Mouse (Mus musculus) layer of hippocampus, postnatal 10 days (tissue): Measurements from ENCODE around the gene Ube2o. TPM values are rescaled to one million over a fixed set of nuclear protein-coding genes. Genes with fewer than 3 reads are reported as not detected.

Experiments
- DNase-seq, 2 experiments: peaks; one replicate each; pipeline ENCODE4 v3.0.0; 2021; ENCODE audit warnings: low spot score in 2 of 2
- total RNA-seq, 2 experiments: library from RNA; stranded (reverse); gene quantifications; 2 replicates each; pipeline ENCODE4 v1.2.3; 2021

Gene Ube2o
- total RNA-seq, 2 experiments from 2014 or later: 115 to 118 TPM

DNA sequence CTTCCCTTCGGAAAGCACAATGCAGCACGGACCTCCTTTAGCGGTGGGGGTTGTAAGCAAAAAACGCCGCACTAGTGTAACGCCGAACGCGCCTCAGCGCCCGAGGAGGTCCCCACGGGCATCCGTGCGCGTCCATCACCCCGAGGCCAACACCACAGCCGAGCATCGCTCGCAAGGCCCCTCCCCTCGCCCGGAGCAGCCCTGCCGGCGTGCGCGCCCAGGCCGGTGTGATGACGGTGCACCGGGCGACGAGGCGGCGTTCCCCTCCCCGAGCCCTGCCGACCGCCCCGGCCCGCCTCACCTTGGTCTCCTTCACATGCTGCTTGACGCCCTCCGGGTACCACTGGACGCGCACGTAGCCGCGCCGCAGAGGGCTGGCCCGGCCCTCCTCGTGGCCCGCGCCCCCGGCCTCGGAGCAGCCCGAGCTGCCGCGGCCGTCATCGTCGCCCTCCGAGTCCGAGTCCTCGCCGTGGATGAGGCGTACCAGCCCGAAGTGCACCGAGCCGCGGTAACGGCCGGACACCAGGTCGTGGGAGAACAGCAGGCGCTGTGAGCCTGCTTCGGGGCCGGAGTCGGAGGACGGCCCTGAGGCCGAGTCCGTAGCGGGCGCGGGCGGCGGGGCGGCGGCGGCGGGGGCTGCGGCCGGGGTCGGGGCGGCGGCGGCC lies 404 bp downstream of the Ube2o start:
- peak in 1 of 2 experiments; percentile 52 for DNase-seq

DNA sequence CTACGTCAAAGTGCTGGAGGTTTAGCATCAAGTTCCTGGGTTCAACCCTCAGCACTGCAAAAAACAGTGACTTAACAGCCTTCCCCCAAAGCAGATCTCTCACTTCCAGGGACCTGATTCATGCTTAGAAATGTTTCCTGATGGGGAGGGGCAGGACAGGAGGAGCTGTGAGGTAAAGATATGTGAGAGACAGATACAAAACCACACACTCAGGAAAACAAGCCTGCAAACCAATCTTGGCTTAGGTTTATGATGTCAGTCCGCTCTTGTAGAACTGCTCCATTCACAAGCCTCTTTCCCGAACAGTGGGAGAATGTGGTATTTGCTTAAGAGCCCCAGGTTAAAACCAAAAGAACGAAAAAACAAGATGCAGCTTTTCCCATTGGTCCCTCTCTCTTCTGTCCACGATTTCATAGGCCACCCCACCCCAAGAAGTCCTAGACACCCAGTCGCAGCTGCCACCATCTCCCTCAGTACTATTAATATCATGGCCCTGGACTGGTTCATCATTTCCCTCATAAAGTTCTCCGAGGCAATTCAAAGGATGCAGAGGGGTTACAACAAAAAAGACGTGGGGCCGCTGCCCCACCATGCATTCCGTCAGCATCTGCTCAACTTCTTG lies 1.1 kb downstream of the Ube2o start:
- no peak for DNase-seq

DNA sequence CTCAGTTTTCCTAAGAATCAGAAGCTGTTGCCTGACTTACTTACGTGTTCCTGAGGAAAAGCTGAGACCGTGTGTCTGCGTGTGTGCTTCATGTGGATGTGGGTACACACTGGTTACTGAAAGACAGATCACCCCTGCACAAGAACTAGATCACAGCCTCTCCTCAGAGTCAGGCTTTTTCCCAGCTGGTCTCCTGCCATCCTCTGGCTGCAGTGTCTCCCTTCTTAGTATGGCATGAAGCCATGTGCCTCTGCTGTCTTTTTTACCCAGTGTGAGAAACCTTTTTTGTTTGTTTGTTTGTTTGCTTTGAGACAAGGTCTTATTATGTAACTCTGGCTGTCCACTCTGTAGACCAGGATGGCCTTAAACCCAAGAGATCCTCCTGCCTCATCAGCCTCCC lies 2.0 kb downstream of the Ube2o start:
- DNase-seq: no peak

DNA sequence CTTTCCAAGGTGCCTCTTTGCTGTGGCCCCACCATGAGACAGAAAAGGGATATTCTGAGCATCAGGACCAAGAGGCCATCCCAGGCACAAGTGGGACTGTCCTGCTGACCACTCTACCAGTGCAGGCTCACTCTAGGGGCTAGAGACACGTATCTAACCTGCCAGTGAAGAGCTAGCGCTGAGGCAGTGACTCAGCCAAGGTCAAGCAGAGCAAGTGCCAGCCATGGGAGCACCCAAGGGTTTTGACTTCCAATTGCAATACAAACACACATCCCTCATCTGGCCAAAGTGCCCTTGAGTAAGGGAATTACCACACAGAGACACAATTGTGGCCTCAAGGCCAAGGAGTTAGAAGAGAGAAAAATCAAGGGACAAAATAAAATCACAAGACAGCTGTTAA lies 5.9 kb downstream of the Ube2o start:
- no peak for DNase-seq

- no peak for DNase-seq
These were observed 6.3 kb downstream of the Ube2o start for GRCm38 (mm10) chr11:116574982-116575381.

GRCm38 (mm10) chr11:116574486-116574885 lies 6.8 kb downstream of the Ube2o start:
- DNase-seq: no peak

- peak in 1 of 2 experiments; percentile 37 for DNase-seq
These were observed 8.3 kb downstream of the Ube2o start for GRCm38 (mm10) chr11:116572756-116573543.

- DNase-seq: no peak
These were observed 9.2 kb downstream of the Ube2o start for GRCm38 (mm10) chr11:116571767-116572679.

- DNase-seq: no peak
These were observed 10.4 kb downstream of the Ube2o start for GRCm38 (mm10) chr11:116570821-116571220.

- no peak for DNase-seq
These were observed 13.7 kb downstream of the Ube2o start for GRCm38 (mm10) chr11:116567531-116567930.

GRCm38 (mm10) chr11:116565283-116566041 lies 15.8 kb downstream of the Ube2o start:
- DNase-seq: no peak

DNA sequence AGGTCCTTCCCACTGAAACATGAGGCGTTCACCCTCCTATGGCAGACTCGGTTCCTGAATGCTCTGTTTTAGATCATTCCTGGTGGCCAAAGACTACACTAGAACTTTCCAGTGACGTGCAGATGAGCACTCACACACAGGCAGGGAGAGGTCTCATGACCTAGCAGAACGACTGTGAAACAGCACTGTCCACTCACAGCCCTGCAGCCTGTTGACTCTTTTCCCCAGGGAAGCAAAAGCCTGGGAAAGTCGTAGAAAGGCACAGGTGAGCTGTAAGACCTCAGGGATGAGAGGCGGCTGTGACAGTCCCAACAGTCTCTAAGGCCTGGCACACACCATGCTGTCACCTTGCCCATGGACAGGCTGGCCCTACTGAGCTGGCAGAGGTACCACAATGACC lies 24.9 kb downstream of the Ube2o start:
- DNase-seq: no peak

- DNase-seq: no peak
These were observed 25.7 kb downstream of the Ube2o start for GRCm38 (mm10) chr11:116555572-116555971.

DNA sequence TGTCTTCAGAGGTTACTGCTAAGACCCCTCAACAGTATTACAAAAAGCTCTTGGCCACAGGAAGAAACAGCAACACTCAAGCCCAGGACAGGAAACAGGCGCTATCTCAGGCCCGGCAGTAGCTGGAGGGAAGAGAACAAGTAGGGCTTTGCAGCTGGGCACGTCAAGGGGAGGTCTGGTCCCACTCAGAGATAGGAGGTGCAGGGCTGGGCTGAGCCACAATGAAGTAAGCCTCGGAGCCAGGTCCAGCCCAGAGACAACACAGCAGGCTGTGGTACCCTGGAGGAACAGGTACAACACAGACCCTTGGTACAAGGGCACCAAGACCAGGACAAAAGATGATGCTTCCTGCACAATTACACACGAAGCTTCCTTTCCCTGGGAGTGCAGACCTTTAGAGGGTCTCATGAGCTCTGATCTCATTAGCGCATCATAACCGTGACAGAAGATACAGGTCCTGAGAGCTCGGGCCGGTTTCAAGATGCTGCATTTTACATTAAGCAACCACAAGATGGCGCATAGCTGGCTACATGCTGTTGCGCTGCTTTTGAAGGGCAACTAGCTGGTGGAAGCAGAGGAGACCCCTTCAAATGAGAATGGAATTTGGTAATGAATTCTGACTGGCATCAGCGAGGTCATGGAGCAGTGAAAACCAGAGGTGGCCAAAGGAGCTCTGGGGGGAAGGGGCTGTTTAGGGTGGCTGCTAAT lies 26.9 kb downstream of the Ube2o start:
- peak; percentile 41 to 51 for DNase-seq

DNA sequence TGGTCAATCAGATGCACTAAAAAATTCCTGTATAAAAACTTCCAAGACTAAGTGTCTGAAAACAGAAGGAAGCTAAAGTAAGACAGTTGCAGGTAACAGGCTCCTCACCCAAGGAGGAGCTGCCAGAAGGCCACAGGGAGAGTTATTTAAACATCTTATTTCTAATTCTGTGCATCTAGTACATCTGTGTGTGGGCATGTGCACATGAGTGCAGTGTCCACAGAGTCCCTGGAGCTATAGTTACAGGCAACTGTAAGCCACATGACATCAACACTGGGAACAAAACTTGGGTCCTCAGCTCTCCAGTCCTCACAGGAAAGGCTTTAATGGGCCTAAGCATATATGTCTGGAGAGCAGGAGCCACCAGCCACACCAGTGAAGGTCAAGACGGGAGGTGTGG lies 29.1 kb downstream of the Ube2o start:
- no peak for DNase-seq

DNA sequence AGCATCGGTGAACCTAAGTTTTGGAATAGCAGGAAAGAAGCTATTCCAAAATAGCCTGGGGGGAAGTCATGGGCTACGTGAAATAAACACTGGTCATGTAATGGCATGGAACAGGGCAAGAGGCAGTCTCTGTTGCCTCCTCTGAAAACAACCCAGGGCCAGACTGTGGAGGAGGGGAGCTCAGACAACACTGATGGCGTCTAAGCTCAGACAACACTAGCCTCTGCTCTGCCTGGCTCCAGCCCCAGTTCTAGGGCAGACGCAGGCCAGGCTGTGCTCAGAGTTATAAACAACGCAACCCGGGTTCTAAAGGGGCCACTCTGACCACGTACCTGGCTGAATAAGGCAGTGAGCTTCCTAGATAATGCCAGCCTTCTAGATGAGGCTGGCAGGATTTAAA lies 30.5 kb downstream of the Ube2o start:
- DNase-seq: no peak

- no peak for DNase-seq
These were observed 31.8 kb downstream of the Ube2o start for GRCm38 (mm10) chr11:116549273-116550038.

DNA sequence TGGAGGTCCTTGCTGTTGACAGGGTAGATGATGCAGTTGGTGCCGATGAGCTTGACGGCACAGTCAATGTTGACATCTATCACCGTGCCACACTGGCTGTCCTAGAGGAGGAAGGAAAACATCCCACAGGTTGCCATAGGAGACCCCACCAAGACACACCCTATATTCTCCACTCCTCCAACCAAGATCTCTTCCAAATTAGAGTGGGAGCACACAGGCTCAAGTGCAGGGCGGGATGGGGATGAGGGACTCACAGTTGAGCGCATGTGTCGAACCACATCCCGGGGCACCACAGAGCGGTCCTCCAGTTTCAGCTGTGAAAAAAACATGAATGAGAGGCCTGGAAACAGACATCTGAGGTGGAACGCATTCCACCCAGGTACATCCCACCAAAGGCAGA lies 32.5 kb downstream of the Ube2o start:
- DNase-seq: no peak
